Mouse (Mus musculus) T-helper 17 cell (primary cell): Measurements from ENCODE around the gene Olfr380.

Experiments
- in situ Hi-C, 2 experiments: fragments of 300-600 bp; cut with MboI, MseI; formaldehyde crosslinking; loops; 1 replicate in 1 of 2; 2 replicates in 1 of 2; pipeline ENCODE4 v1.15.1; 2025; ENCODE audit warnings: high pct_unique_total_duplicates in 2 of 2

Gene Olfr380

DNA sequence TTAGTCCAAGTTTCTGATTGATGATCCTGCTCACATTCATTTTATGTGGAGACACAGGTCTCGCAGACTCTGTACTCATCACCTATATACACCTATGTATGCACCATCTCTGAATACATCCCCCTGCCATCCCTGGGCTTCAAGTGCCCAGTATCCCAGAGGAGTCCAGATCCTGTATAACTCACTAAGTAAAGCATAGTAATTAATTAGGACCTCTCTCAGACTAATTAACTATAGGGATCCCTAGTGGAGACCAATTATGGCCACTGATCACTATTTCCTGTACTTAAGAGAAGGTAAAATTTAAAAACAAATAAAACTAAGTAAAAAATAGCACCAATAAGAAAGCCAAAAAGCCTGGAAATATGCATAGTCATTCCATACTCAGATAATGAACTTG, at the start of gene Olfr380:
Gene Olfr380 (minus strand): TSS at position 101 of the 400 bp plus-strand sequence.
- in situ Hi-C loops, result no loop called here

DNA sequence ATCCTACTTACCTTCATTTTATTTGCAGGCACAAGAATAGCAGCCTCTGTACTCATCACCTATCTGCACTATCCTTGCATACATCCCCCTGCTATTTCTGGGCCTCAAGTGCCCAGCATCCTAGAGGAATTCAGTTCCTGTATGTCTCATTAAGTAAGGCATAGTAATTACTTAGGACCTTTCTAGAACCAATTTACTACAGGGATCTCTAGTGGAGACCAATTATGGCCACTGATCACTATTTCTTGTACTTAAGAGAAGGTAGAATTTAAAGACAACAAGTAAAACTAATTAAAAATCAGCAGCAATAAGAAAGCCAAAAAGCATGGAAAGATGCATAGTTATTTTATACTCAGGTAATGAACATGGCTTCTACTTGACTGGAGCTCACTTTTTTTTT, 34.2 kb upstream of the Olfr380 start, which contains the start of gene Olfr381:
Gene Olfr381 (minus strand): TSS at position 101 of the 400 bp plus-strand sequence.
- in situ Hi-C loops, result no loop called here

DNA sequence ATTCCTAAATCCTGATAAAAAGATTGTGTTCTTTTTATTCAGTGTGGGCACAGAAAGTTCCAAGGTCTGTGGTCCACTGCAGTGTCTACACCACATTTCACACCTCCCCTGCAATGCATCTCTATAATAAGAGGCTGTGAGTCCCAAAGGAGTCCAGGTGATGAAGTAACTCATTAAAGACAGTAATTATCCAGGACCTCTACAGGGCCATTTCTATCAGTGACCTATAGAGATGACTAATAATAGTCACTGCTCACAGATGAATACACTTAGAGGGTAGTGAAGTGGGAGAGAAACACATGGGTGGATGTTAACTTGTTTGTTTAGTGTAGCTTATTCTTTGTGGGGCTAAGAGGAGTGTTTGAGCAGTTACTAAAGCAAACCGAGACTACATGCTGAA, 28.9 kb downstream of the Olfr380 start, which contains the start of gene Olfr378:
Gene Olfr378 (minus strand): TSS at position 101 of the 400 bp plus-strand sequence.
- in situ Hi-C loops, result no loop called here
